Mouse (Mus musculus) midbrain, embryonic 15.5 days (tissue): ENCODE data around the gene Zfp654. TPM values are rescaled to one million over a fixed set of nuclear protein-coding genes. Genes with fewer than 3 reads are reported as not detected.
"Not testable (repeated sequence)": the region's sequence is repeated elsewhere in the genome, so short reads cannot be mapped to it uniquely, and the experiment has no call there.

Source experiments
- ATAC-seq: fragments of 200-750 bp; cut with Nextera tagmentation; replicated peaks from 2 replicates; pipeline ENCODE4 v1.8.0; 2017; ENCODE audit warnings: moderate TSS enrichment
- H3K27ac ChIP-seq: fragments of 300-500 bp; sonication (generic); 2 replicates; pipeline ENCODE4 v1.5.1; 2015; ENCODE audit warnings: mild to moderate bottlenecking, inconsistent platforms
- H3K27me3 ChIP-seq: fragments of 300-500 bp; sonication (generic); replicated peaks from 2 replicates; pipeline ENCODE4 v1.6.1; 2015; ENCODE audit warnings: inconsistent platforms
- H3K36me3 ChIP-seq: fragments of 300-500 bp; sonication (generic); replicated peaks from 2 replicates; pipeline ENCODE4 v1.6.1; 2015; ENCODE audit warnings: inconsistent platforms
- H3K4me1 ChIP-seq: fragments of 300-500 bp; sonication (generic); 2 replicates; pipeline ENCODE4 v1.6.1; 2015; ENCODE audit warnings: inconsistent platforms
- H3K4me2 ChIP-seq: fragments of 300-500 bp; sonication (generic); 2 replicates; pipeline ENCODE4 v1.6.1; 2015; ENCODE audit warnings: inconsistent platforms, mild to moderate bottlenecking, moderate library complexity
- H3K4me3 ChIP-seq: fragments of 300-500 bp; sonication (generic); 2 replicates; pipeline ENCODE4 v1.5.1; 2015; ENCODE audit warnings: mild to moderate bottlenecking, inconsistent platforms
- H3K9ac ChIP-seq: fragments of 300-500 bp; sonication (generic); 2 replicates; pipeline ENCODE4 v1.6.1; 2015; ENCODE audit warnings: mild to moderate bottlenecking, inconsistent platforms
- H3K9me3 ChIP-seq: fragments of 300-500 bp; sonication (generic); 2 replicates; pipeline ENCODE4 v1.6.1; 2016; ENCODE audit warnings: inconsistent platforms
- WGBS: fragments of 180-500 bp; shearing (Covaris S2); methylation state at CpG from one replicate; pipeline ENCODE4 v1.1.7; 2015; ENCODE audit warnings: mixed read lengths; 5-methylcytosine and 5-hydroxymethylcytosine counted together
- polyA plus RNA-seq: library from polyadenylated mRNA; unstranded; fragments of >200 nt; fragmentation: Nextera tagmentation; extraction: Ambion mirVana; gene quantifications from 2 replicates; pipeline ENCODE4 v1.2.1, GENCODE M21; 2015

The Zfp654 gene
- polyA plus RNA-seq, 1 experiment from 2014 or later: 5.8 TPM

- H3K9me3 ChIP-seq: no peaks in the 10 kb centered on the region
- H3K27me3 ChIP-seq: no peaks in the 10 kb centered on the region
- H3K4me1 ChIP-seq: 0 out of 2 replicates have a peak, but pooled peaks cover 8% of the 10 kb centered on the region
- no peak overlapping the region for H3K4me3 ChIP-seq
- H3K27ac ChIP-seq: no peak overlapping the region
- no peak overlapping the region for H3K9ac ChIP-seq
- H3K4me2 ChIP-seq: no peak overlapping the region
- H3K36me3 ChIP-seq: no peaks in the 10 kb centered on the region
- no peak for ATAC-seq
- 71% methylated on average over 4 of the region's 4 CpGs for WGBS
Measured at GRCm38 (mm10) chr16:64876631-64877265, 25.3 kb upstream of the Zfp654 start.

- H3K4me3 ChIP-seq: no peak overlapping the region
- 85% methylated on average over 1 of the region's 1 CpGs for WGBS
- H3K4me1 ChIP-seq: 0 out of 2 replicates have a peak, but pooled peaks cover 8% of the 10 kb centered on the region
- H3K9ac ChIP-seq: no peak overlapping the region
- no peak overlapping the region for H3K27ac ChIP-seq
- no peaks in the 10 kb centered on the region for H3K9me3 ChIP-seq
- H3K4me2 ChIP-seq: no peak overlapping the region
- H3K27me3 ChIP-seq: no peaks in the 10 kb centered on the region
- no peaks in the 10 kb centered on the region for H3K36me3 ChIP-seq
- no peak for ATAC-seq
Measured at GRCm38 (mm10) chr16:64875822-64876221, 24.4 kb upstream of the Zfp654 start.

- no peak overlapping the region for H3K4me3 ChIP-seq
- no peak overlapping the region for H3K4me2 ChIP-seq
- H3K9ac ChIP-seq: no peak overlapping the region
- 0 out of 2 replicates have a peak, but pooled peaks cover 8% of the 10 kb centered on the region for H3K4me1 ChIP-seq
- no peak for ATAC-seq
- 96% methylated on average over 10 of the region's 10 CpGs for WGBS
- H3K27ac ChIP-seq: no peak overlapping the region
- no peaks in the 10 kb centered on the region for H3K9me3 ChIP-seq
- H3K27me3 ChIP-seq: no peaks in the 10 kb centered on the region
- H3K36me3 ChIP-seq: no peaks in the 10 kb centered on the region
Measured at GRCm38 (mm10) chr16:64875384-64875783, 23.9 kb upstream of the Zfp654 start.

- Histone ChIP-seq H3K4me2 (peak overlapping the region; percentile 68), H3K36me3 (no peaks in the 10 kb centered on the region), H3K9ac (peak overlapping the region; percentile 38), H3K27me3 (no peaks in the 10 kb centered on the region), H3K4me3 (peak overlapping the region; percentile 49), H3K27ac (peak overlapping the region; percentile 46; the same call in 1 of the 2 replicates), H3K4me1 (0 out of 2 replicates have a peak, but pooled peaks cover 8% of the 10 kb centered on the region), H3K9me3 (no peaks in the 10 kb centered on the region)
- peak; percentile 89 for ATAC-seq
- WGBS: 4% methylated on average over 29 of the region's 29 CpGs
Measured at GRCm38 (mm10) chr16:64873416-64874305, 22.2 kb upstream of the Zfp654 start.

GRCm38 (mm10) chr16:64872841-64873240 is 21.4 kb upstream of the Zfp654 start:
- H3K27me3 ChIP-seq: no peaks in the 10 kb centered on the region
- peak overlapping the region; percentile 68 for H3K4me2 ChIP-seq
- 0 out of 2 replicates have a peak, but pooled peaks cover 8% of the 10 kb centered on the region for H3K4me1 ChIP-seq
- H3K4me3 ChIP-seq: no peak overlapping the region
- H3K27ac ChIP-seq: no peak overlapping the region
- WGBS: 16% methylated on average over 7 of the region's 7 CpGs
- H3K36me3 ChIP-seq: no peaks in the 10 kb centered on the region
- H3K9ac ChIP-seq: no peak overlapping the region
- no peaks in the 10 kb centered on the region for H3K9me3 ChIP-seq
- ATAC-seq: no peak

GRCm38 (mm10) chr16:64872296-64872695 is 20.8 kb upstream of the Zfp654 start:
- H3K27ac ChIP-seq: no peak overlapping the region
- no peak overlapping the region for H3K9ac ChIP-seq
- H3K9me3 ChIP-seq: no peaks in the 10 kb centered on the region
- 0 out of 2 replicates have a peak, but pooled peaks cover 8% of the 10 kb centered on the region for H3K4me1 ChIP-seq
- no peak overlapping the region for H3K4me3 ChIP-seq
- no peaks in the 10 kb centered on the region for H3K36me3 ChIP-seq
- no peak overlapping the region for H3K4me2 ChIP-seq
- ATAC-seq: no peak
- 31% methylated on average over 3 of the region's 3 CpGs for WGBS
- no peaks in the 10 kb centered on the region for H3K27me3 ChIP-seq

- no peak overlapping the region for H3K4me2 ChIP-seq
- H3K4me3 ChIP-seq: no peak overlapping the region
- no peaks in the 10 kb centered on the region for H3K9me3 ChIP-seq
- H3K27me3 ChIP-seq: no peaks in the 10 kb centered on the region
- no peak for ATAC-seq
- no peak overlapping the region for H3K9ac ChIP-seq
- WGBS: 86% methylated on average over 2 of the region's 2 CpGs
- 0 out of 2 replicates have a peak, but pooled peaks cover 8% of the 10 kb centered on the region for H3K4me1 ChIP-seq
- H3K27ac ChIP-seq: no peak overlapping the region
- H3K36me3 ChIP-seq: no peaks in the 10 kb centered on the region
Measured at GRCm38 (mm10) chr16:64869621-64870020, 18.2 kb upstream of the Zfp654 start.

- Histone ChIP-seq H3K27ac (no peak overlapping the region), H3K9me3 (no peaks in the 10 kb centered on the region), H3K4me2 (no peak overlapping the region), H3K27me3 (no peaks in the 10 kb centered on the region), H3K4me1 (0 out of 2 replicates have a peak, but pooled peaks cover 4% of the 10 kb centered on the region), H3K4me3 (no peak overlapping the region), H3K9ac (no peak overlapping the region), H3K36me3 (no peaks in the 10 kb centered on the region)
- WGBS: 68% methylated on average over 6 of the region's 6 CpGs
- no peak for ATAC-seq
Measured at GRCm38 (mm10) chr16:64868613-64869012, 17.2 kb upstream of the Zfp654 start.

GRCm38 (mm10) chr16:64865841-64866240 is 14.4 kb upstream of the Zfp654 start:
- 86% methylated on average over 8 of the region's 8 CpGs for WGBS
- not testable (repeated sequence) for H3K4me2 ChIP-seq, H3K36me3 ChIP-seq, H3K4me1 ChIP-seq, H3K9ac ChIP-seq, ATAC-seq, H3K27ac ChIP-seq, H3K27me3 ChIP-seq, H3K9me3 ChIP-seq, H3K4me3 ChIP-seq

- Histone ChIP-seq H3K4me3 (no peak overlapping the region), H3K9me3 (no peaks in the 10 kb centered on the region), H3K4me2 (no peak overlapping the region), H3K4me1 (peaks cover 17% of the 10 kb centered on the region), H3K27me3 (no peaks in the 10 kb centered on the region), H3K9ac (no peak overlapping the region), H3K36me3 (peaks cover 9% of the 10 kb centered on the region), H3K27ac (no peak overlapping the region)
- 95% methylated on average over 3 of the region's 3 CpGs for WGBS
- no peak for ATAC-seq
Measured at GRCm38 (mm10) chr16:64856946-64857345, 5.5 kb upstream of the Zfp654 start.

- peak overlapping the region; percentile 88 for H3K4me3 ChIP-seq
- H3K36me3 ChIP-seq: peaks cover 9% of the 10 kb centered on the region
- no peaks in the 10 kb centered on the region for H3K9me3 ChIP-seq
- peak overlapping the region; percentile 52 for H3K4me2 ChIP-seq
- peak overlapping the region; percentile 63 for H3K9ac ChIP-seq
- H3K4me1 ChIP-seq: peaks cover 21% of the 10 kb centered on the region
- no peaks in the 10 kb centered on the region for H3K27me3 ChIP-seq
- 7% methylated on average over 14 of the region's 14 CpGs for WGBS
- ATAC-seq: no peak
- H3K27ac ChIP-seq: peak overlapping the region; percentile 95; the same call in 1 of the 2 replicates
Measured at GRCm38 (mm10) chr16:64852891-64853290, 1.4 kb upstream of the Zfp654 start.

GRCm38 (mm10) chr16:64852441-64852871 is 1.0 kb upstream of the Zfp654 start:
- no peak; the same call in 1 of the 2 replicates for ATAC-seq
- peak overlapping the region; percentile 52 for H3K4me2 ChIP-seq
- WGBS: under 1% methylated on average over 37 of the region's 53 CpGs
- H3K9ac ChIP-seq: peak overlapping the region; percentile 63
- H3K36me3 ChIP-seq: peaks cover 9% of the 10 kb centered on the region
- H3K4me3 ChIP-seq: peak overlapping the region; percentile 88
- H3K27me3 ChIP-seq: no peaks in the 10 kb centered on the region
- no peaks in the 10 kb centered on the region for H3K9me3 ChIP-seq
- H3K4me1 ChIP-seq: peaks cover 21% of the 10 kb centered on the region
- peak overlapping the region; percentile 95 for H3K27ac ChIP-seq
